Mouse (Mus musculus) limb, embryonic 12.5 days (tissue): ENCODE data around the gene Lamc3. TPM values are rescaled to one million over a fixed set of nuclear protein-coding genes. Genes with fewer than 3 reads are reported as not detected.
A peak's percentile ranks its signal among the peaks of the same experiment; 100 is the strongest.

Experiments used
- ATAC-seq: fragments of 200-750 bp; cut with Nextera tagmentation; 2 replicates; pipeline ENCODE4 v1.8.0; 2017; ENCODE audit warnings: low read depth, moderate TSS enrichment; ENCODE audit not compliant: insufficient number of reproducible peaks, insufficient read depth, low FRiP score, low TSS enrichment
- H3K27ac ChIP-seq: fragments of 300-500 bp; sonication (generic); 2 replicates; pipeline ENCODE4 v1.5.1; 2016; ENCODE audit warnings: mild to moderate bottlenecking, moderate library complexity
- H3K27me3 ChIP-seq: fragments of 300-500 bp; sonication (generic); 2 replicates; pipeline ENCODE4 v1.6.1; 2016; ENCODE audit warnings: mild to moderate bottlenecking, moderate library complexity
- H3K36me3 ChIP-seq: fragments of 300-500 bp; sonication (generic); 2 replicates; pipeline ENCODE4 v1.6.1; 2016; ENCODE audit warnings: mild to moderate bottlenecking, moderate library complexity
- H3K4me1 ChIP-seq: fragments of 300-500 bp; sonication (generic); replicated peaks from 2 replicates; pipeline ENCODE4 v1.6.1; 2016
- H3K4me2 ChIP-seq: fragments of 300-500 bp; sonication (generic); 2 replicates; pipeline ENCODE4 v1.6.1; 2016; ENCODE audit warnings: mild to moderate bottlenecking, moderate library complexity
- H3K4me3 ChIP-seq: fragments of 300-500 bp; sonication (generic); replicated peaks from 2 replicates; pipeline ENCODE4 v1.5.1; 2016; ENCODE audit warnings: mild to moderate bottlenecking
- H3K9ac ChIP-seq: fragments of 300-500 bp; sonication (generic); replicated peaks from 2 replicates; pipeline ENCODE4 v1.6.1; 2016; ENCODE audit warnings: mild to moderate bottlenecking, moderate library complexity
- H3K9me3 ChIP-seq: fragments of 300-500 bp; sonication (generic); 2 replicates; pipeline ENCODE4 v1.6.1; 2016; ENCODE audit warnings: mild to moderate bottlenecking, moderate library complexity
- WGBS: fragments of 180-500 bp; shearing (Covaris S2); methylation state at CpG from one replicate; pipeline ENCODE4 v1.1.7; 2016; 5-methylcytosine and 5-hydroxymethylcytosine counted together
- polyA plus RNA-seq: library from polyadenylated mRNA; unstranded; fragments of >200 nt; fragmentation: Nextera tagmentation; extraction: Ambion mirVana; gene quantifications from 2 replicates; pipeline ENCODE4 v1.2.1, GENCODE M21; 2016

Lamc3 gene
- polyA plus RNA-seq = 0.21 and 0.38 TPM in 2 replicates

- WGBS = 4% methylated on average over 26 of the region's 26 CpGs
- ATAC-seq = peak; percentile 64
- H3K36me3 ChIP-seq = no peaks in the 10 kb centered on the region
- no peak within 1 kb of the TSS for H3K27ac ChIP-seq
- no peaks in the 10 kb centered on the region for H3K9me3 ChIP-seq
- peak within 1 kb of the TSS; percentile 46 for H3K4me2 ChIP-seq
- H3K9ac ChIP-seq = no peak within 1 kb of the TSS; the same call in 1 of the 2 replicates
- peaks cover 81% of the 10 kb centered on the region for H3K27me3 ChIP-seq
- peaks cover 4% of the 10 kb centered on the region; the same call in 1 of the 2 replicates for H3K4me1 ChIP-seq
- H3K4me3 ChIP-seq = peak within 1 kb of the TSS; percentile 30
Observed at GRCm38 (mm10) chr2:31887030-31887429, at the start of gene Lamc3. Lamc3 (plus strand) TSS chr2:31887291.

- no peak overlapping the region for H3K27ac ChIP-seq
- H3K4me1 ChIP-seq = peaks cover 7% of the 10 kb centered on the region
- no peaks in the 10 kb centered on the region for H3K9me3 ChIP-seq
- peaks cover 52% of the 10 kb centered on the region for H3K27me3 ChIP-seq
- 59% methylated on average over 1 of the region's 1 CpGs for WGBS
- no peak overlapping the region for H3K4me3 ChIP-seq
- no peak overlapping the region for H3K9ac ChIP-seq
- no peak overlapping the region for H3K4me2 ChIP-seq
- H3K36me3 ChIP-seq = no peaks in the 10 kb centered on the region
- ATAC-seq = no peak
Observed at GRCm38 (mm10) chr2:31838868-31839267, 48.2 kb upstream of the Lamc3 start.

- Histone ChIP-seq H3K27ac (no peak overlapping the region), H3K4me3 (0 out of 2 replicates have a peak overlapping the region, but pooled peaks have one; percentile 58), H3K36me3 (no peaks in the 10 kb centered on the region), H3K4me2 (peak overlapping the region; percentile 98), H3K4me1 (peaks cover 29% of the 10 kb centered on the region), H3K9ac (no peak overlapping the region), H3K27me3 (peaks cover 74% of the 10 kb centered on the region), H3K9me3 (no peaks in the 10 kb centered on the region)
- WGBS = 2% methylated on average over 10 of the region's 10 CpGs
- no peak for ATAC-seq
Observed at GRCm38 (mm10) chr2:31844729-31845136, 42.4 kb upstream of the Lamc3 start.

- Histone ChIP-seq H3K4me2 (peak overlapping the region; percentile 98), H3K27ac (no peak overlapping the region), H3K9me3 (no peaks in the 10 kb centered on the region), H3K36me3 (no peaks in the 10 kb centered on the region), H3K4me1 (peaks cover 29% of the 10 kb centered on the region), H3K9ac (peak overlapping the region; percentile 60), H3K4me3 (peak overlapping the region; percentile 58), H3K27me3 (peaks cover 66% of the 10 kb centered on the region)
- no peak for ATAC-seq
- WGBS = 4% methylated on average over 24 of the region's 26 CpGs
Observed at GRCm38 (mm10) chr2:31845512-31845895, 41.6 kb upstream of the Lamc3 start.

GRCm38 (mm10) chr2:31845896-31846691 is 41.0 kb upstream of the Lamc3 start, which contains the start of gene Fibcd1:
Fibcd1 (minus strand) TSS chr2:31846005.
- peaks cover 29% of the 10 kb centered on the region for H3K4me1 ChIP-seq
- WGBS = under 1% methylated on average over 74 of the region's 88 CpGs

GRCm38 (mm10) chr2:31846692-31847660 is 40.1 kb upstream of the Lamc3 start:
- Histone ChIP-seq H3K9me3 (no peaks in the 10 kb centered on the region), H3K9ac (peak overlapping the region; percentile 60; the same call in 1 of the 2 replicates), H3K4me3 (peak overlapping the region; percentile 58), H3K4me2 (peak overlapping the region; percentile 98), H3K27ac (no peak overlapping the region), H3K27me3 (peaks cover 61% of the 10 kb centered on the region), H3K4me1 (peaks cover 29% of the 10 kb centered on the region), H3K36me3 (no peaks in the 10 kb centered on the region)
- WGBS = 3% methylated on average over 35 of the region's 35 CpGs
- no peak for ATAC-seq

More at GRCm38 (mm10) chr2:31845896-31846691, 41.0 kb upstream of the Lamc3 start, which contains the start of gene Fibcd1:
- peaks cover 65% of the 10 kb centered on the region for H3K27me3 ChIP-seq
- peak within 1 kb of the TSS; percentile 58 for H3K4me3 ChIP-seq
- no peak for ATAC-seq
- no peaks in the 10 kb centered on the region for H3K36me3 ChIP-seq
- no peak within 1 kb of the TSS for H3K27ac ChIP-seq
- peak within 1 kb of the TSS; percentile 60 for H3K9ac ChIP-seq
- H3K4me2 ChIP-seq = peak within 1 kb of the TSS; percentile 98
- no peaks in the 10 kb centered on the region for H3K9me3 ChIP-seq

GRCm38 (mm10) chr2:31847908-31848307 is 39.2 kb upstream of the Lamc3 start:
- Histone ChIP-seq H3K9me3 (no peaks in the 10 kb centered on the region), H3K36me3 (no peaks in the 10 kb centered on the region), H3K4me3 (no peak overlapping the region), H3K27ac (no peak overlapping the region), H3K9ac (no peak overlapping the region), H3K4me1 (peaks cover 29% of the 10 kb centered on the region), H3K4me2 (no peak overlapping the region), H3K27me3 (peaks cover 54% of the 10 kb centered on the region)
- ATAC-seq = no peak
- WGBS = 20% methylated on average over 6 of the region's 6 CpGs

- Histone ChIP-seq H3K27me3 (peaks cover 31% of the 10 kb centered on the region), H3K27ac (no peak overlapping the region), H3K4me2 (no peak overlapping the region), H3K4me1 (peaks cover 27% of the 10 kb centered on the region), H3K9ac (no peak overlapping the region), H3K36me3 (no peaks in the 10 kb centered on the region), H3K4me3 (no peak overlapping the region), H3K9me3 (no peaks in the 10 kb centered on the region)
- no peak for ATAC-seq
- WGBS = 39% methylated on average over 12 of the region's 12 CpGs
Observed at GRCm38 (mm10) chr2:31850141-31850540, 37.0 kb upstream of the Lamc3 start.

GRCm38 (mm10) chr2:31855991-31856390 is 31.1 kb upstream of the Lamc3 start:
- H3K4me1 ChIP-seq = peaks cover 30% of the 10 kb centered on the region
- no peak overlapping the region for H3K4me3 ChIP-seq
- H3K27ac ChIP-seq = no peak overlapping the region
- no peak overlapping the region for H3K9ac ChIP-seq
- 76% methylated on average over 8 of the region's 8 CpGs for WGBS
- H3K27me3 ChIP-seq = peaks cover 17% of the 10 kb centered on the region
- H3K9me3 ChIP-seq = no peaks in the 10 kb centered on the region
- ATAC-seq = no peak
- H3K4me2 ChIP-seq = no peak overlapping the region
- H3K36me3 ChIP-seq = no peaks in the 10 kb centered on the region

- Histone ChIP-seq H3K9ac (no peak overlapping the region), H3K4me1 (peaks cover 30% of the 10 kb centered on the region), H3K9me3 (no peaks in the 10 kb centered on the region), H3K4me2 (no peak overlapping the region), H3K27me3 (peaks cover 22% of the 10 kb centered on the region), H3K27ac (no peak overlapping the region), H3K4me3 (no peak overlapping the region), H3K36me3 (no peaks in the 10 kb centered on the region)
- ATAC-seq = no peak
- WGBS = 83% methylated on average over 6 of the region's 6 CpGs
Observed at GRCm38 (mm10) chr2:31857180-31857579, 29.9 kb upstream of the Lamc3 start.

- Histone ChIP-seq H3K4me3 (no peak overlapping the region), H3K4me1 (peaks cover 30% of the 10 kb centered on the region)
Observed at GRCm38 (mm10) chr2:31858500-31858899, 28.6 kb upstream of the Lamc3 start.

More at GRCm38 (mm10) chr2:31858500-31858899, 28.6 kb upstream of the Lamc3 start:
- H3K9ac ChIP-seq = no peak overlapping the region
- WGBS = 15% methylated on average over 12 of the region's 12 CpGs
- H3K27ac ChIP-seq = no peak overlapping the region
- H3K9me3 ChIP-seq = no peaks in the 10 kb centered on the region
- peaks cover 22% of the 10 kb centered on the region for H3K27me3 ChIP-seq
- H3K4me2 ChIP-seq = no peak overlapping the region
- no peak for ATAC-seq
- no peaks in the 10 kb centered on the region for H3K36me3 ChIP-seq
